Mouse (Mus musculus): ENCODE measurements around the gene Ppargc1a.

- TF ChIP-seq CTCF (IDR thresholded peaks at IDR 0.05; ENCODE audit: low read depth, low read length): no peak
- TF ChIP-seq POLR2A (IDR thresholded peaks at IDR 0.05; ENCODE audit: borderline replicate concordance, low read depth, low read length): no peak
Observed at GRCm38 (mm10) chr5:51607686-51608480, 40.4 kb upstream of the Ppargc1a start.

Data from bone marrow macrophage, adult 2 months (primary cell).